Mouse (Mus musculus): ENCODE data around the gene Skil.

Gene Skil

DNA sequence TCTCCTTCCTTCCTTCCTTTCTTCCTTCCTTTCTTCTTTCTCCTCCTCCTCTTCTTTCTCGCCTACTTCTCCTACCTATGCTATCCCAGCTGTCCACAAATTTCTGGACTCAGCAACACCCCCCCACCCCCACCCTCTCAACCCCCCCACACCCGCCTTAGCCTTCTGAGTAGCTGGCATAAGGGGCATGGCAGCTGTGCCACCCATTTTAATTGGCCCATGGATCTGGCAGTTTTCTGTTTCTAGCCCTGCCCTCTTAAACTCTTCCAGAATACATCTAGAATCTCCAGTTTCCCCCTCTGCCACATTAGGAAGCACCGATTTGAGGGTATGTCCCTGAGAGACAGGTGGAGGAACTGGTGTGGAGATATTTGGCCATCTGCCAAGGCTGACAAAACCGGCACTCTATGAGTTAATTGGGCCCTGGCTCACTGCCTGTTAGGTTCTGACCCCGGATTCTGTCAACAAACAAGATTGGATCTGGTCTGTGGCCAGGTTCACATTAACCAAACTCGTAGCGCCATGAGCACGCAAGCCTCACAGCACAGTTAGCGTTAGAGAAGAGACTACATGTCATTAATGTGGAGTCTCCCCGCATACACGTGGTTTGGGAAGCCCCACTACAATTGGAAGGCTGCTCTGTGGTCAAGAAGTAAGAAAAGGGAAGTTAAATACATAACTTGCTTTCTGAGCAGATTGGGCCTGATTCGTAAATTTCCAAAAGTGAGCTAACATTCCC, 11.2 kb upstream of the Skil start:
- no peak for DNase-seq (ENCODE audit: extremely low spot score)

DNA sequence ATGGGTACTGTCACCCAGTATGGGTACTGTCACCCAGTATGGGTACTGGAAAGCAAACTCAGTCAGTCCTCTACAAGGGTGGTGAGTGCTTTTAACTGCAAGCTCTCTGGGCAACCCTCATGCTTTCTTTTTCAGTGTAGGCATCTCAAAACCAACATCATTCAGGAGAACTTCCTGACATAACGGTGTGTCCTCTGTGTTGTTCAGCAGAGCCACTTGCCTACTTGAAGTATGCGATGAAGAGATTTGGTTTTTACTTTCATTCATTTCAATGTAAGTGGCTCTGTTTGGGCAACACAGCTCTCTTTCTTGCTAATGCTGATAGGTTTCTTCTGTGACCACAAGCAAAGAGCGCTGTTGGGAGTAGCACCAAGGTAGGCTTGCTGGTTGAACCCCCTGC, 9.9 kb upstream of the Skil start:
- DNase-seq (ENCODE audit: extremely low spot score): no peak

DNA sequence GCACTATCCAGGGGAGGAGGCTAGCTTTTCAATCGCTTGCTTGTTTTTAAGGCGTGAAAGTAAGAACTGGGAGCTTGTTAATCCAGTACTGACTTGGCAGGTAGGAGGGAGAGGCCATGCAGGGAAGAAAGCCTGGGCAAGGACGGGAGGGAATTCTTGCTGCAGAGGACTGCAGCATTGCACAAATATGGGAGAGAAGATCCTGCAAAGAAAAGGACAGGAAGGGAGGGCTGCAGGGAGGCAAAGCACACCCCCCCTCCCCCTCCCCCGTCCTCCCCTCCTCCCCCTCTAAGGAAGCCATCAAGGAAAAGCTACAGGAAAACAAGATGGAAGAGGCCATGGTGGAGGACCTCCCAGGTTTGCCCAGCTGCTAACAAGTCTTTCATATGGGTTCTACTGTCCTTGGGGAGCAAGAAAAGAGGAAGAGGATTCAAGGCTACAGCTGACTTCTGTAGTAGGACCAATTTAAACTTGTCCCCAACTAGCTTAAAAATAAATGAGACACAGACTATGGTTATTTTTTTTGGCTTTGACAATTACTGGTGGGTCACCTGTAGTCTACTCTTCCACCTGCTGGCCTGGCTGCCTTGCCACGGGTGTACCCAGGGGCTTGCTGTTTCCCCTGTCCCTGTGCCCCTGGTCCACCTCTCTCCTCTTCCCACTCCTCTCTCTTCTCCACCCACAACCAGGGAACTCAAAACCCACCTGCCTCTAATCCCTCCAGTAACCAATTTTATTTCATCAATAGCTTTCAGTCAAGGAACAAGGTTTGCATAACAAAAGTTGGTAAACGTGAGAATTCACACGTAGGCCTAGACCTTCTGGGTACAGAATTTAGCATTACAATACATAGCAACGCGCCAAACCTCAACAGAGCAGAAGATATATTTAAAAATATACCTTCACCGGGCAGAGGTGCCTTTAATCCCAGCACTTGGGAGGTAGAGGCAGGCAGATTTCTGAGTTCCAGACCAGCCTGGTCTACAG, 5.8 kb upstream of the Skil start:
- DNase-seq (ENCODE audit: extremely low spot score): no peak

DNA sequence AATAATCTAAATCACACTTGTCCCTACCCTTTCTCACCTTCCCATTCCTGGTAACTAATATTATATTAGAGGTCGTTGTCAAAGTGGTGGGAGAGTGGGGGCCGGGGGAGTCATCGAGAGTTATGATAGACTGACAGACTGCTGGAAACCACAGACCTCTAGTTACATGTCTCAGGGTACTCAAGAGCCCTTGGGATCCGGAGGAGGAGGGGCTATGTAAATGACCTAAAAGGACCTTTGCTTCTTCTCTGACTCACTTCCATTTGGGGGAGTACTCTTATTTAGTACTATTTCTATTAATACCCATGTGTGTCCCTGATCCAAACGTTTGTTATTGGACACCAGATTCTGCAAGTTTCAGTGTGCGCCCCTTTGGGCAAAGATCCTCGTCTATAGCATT, 4.9 kb upstream of the Skil start:
- DNase-seq (ENCODE audit: extremely low spot score): no peak

DNA sequence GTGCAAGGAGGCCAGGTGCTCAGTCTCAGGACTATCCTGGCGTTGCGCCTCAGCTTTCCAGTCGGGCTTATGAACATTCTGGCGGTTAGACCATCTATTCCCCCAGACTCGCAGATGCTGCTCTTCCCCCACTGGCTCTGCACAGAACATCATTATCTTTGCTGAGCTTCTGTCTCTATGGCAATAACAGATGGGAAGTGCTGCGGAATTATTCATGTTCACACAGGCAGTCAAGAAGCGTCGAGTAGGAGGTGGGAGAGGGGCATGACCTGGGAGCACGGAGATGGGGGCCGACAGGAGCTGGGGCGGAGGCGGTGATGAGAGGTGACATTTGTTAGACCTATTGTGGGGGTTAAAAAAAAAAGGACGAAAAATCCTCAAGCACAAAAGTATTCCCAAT, 1.7 kb upstream of the Skil start:
- peak; percentile 77 for DNase-seq (ENCODE audit: extremely low spot score)

DNA sequence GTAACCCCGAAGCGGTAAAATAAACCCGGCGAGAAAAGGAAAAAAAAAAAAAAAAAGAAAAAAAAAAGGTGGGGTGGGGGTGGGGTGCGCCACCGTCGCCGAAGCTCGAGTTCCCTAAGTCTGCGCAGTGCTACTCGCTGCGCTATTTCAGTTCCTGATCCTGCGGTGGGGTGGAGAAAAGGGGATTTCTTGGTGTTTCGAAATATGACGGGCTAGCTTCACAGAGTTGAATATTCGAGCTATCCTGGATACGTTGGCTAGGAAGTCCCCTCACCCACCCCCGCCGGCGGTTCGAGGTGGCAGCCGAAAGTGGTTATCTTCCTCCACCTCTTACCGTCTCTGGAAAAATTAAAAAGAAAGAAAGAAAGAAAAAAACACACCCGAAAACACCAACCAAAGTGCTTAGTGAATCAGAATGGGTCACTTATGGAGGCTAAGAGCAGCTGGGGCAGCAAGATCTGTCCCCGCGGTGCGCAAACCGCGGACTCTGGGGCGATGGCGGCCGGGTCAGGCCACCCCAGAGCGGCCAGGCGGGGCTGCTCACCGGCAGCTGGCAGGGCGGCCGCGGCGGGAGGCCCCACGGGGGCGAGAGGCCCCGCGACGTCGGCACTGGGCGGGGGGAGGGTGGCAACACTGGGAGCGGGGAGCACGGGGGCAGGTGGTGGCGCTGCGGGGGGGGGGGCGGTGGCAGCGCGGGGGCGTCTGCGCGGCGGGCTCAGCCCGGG, 1.1 kb upstream of the Skil start:
- peak; percentile 84 for DNase-seq (ENCODE audit: extremely low spot score)

DNA sequence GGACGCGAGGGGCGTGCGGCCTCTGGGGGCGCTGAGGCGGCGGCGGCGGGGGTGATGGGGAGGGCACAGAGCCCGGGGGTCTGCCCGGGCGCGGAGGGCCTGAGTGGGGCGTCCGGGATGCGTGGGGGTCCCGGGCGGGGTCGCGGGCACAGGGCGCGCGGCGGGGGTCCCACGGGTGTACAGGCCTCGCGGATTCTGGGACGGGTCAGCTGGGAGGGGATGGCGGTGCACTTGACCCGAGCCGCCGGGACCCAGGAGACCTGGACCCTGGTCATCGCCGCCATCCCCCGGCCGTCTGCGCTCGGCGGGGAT, 277 bp downstream of the Skil start:
- DNase-seq (ENCODE audit: extremely low spot score): no peak

DNA sequence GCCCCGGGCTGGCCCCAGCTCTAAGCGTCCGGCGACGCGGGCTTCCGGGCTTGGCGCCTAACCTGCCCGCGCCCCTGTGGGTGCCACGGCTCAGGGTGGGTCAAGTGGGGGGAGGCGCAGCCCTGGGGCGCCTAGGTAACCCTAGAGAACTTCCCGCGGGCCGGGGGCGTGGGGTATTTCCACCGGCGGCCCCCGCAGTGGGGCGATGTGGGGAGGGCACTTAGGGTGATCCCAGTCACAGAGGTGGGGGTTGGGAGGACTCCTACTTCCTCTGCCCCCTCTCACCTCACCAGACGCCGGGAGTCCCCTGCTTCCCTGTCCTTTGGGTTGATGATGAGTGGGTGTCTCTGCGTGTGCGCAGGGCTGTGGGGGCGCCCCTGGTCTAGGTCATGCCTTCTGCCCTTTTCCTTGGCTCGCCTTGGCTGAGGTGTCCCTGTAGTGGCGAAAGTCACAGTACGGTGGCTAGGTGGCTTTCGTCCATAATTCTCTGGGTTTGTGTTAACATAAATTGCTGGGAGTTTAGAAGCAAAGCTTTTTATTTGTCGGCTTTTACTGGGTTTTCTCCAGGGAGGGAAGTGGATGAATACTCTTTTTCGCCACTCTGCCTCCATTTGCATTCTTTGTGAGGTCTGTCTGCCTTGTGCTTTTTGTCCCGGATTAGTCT, 765 bp downstream of the Skil start:
- DNase-seq (ENCODE audit: extremely low spot score): peak; percentile 59

DNA sequence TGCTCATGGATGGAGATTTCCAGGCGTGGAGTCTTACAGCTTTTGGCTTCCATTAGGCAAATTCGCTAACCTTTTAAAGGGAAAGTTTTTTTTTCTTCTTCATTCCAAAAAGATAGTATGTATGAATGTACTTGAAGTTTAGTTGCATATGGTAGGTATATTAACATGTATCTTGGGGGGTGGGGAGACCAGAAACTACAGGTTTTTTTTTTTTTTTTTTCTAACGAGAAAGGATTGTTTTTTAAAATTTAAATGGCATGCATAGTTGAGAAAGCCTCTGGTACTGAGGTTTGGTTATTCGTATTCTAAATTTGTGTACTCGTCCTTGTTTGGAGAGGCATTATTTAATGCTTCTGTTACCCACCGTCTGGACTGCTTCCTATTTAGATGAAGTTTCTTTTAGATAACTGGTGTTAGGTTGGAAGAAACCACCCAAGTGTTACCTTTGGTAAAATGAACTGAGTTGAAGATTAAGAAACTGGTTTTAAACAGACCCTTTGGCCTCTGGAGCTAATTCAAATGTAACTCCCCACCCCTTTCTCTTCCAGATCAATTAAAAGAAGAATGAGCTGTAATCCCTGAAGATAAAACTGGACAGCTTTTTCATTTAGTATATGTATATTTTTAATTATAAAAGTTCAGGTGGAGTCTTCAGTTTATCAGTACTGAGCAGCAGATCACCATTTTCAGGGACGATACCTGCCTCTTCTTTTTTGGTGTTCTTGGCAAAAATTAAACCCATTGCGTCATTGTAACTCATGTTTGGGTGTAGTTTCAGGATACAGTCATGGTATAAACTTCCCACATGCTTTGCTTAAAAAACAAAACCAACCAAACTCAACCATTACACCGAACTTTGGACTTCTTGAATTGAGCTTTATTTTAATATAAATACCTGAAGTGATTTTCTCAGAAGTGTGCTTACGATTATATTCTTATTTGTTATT, 1.6 kb downstream of the Skil start:
- DNase-seq (ENCODE audit: extremely low spot score): no peak

DNA sequence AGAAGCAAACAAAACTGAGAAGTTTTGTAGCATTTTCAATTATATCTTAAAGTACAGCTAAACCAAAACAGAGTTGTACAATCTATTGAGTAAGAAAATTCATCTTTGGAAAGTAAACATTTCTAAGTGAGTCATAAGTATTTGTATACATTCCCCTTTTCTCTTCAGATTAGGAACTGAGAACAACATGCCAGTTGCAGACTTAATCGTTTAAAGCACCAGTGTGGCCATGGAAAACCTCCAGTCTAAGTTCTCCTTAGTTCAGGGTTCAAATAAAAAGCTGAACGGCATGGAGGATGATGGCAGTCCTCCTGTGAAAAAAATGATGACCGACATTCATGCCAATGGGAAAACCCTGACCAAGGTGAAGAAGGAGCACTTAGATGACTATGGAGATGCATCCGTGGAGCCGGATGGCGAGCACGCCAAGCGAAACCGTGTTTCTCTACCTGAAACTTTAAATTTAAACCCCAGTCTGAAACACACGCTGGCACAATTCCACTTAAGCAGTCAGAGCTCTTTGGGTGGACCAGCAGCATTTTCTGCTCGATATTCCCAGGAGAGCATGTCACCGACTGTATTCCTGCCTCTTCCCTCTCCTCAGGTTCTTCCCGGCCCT, 2.4 kb downstream of the Skil start:
- DNase-seq (ENCODE audit: extremely low spot score): no peak

DNA sequence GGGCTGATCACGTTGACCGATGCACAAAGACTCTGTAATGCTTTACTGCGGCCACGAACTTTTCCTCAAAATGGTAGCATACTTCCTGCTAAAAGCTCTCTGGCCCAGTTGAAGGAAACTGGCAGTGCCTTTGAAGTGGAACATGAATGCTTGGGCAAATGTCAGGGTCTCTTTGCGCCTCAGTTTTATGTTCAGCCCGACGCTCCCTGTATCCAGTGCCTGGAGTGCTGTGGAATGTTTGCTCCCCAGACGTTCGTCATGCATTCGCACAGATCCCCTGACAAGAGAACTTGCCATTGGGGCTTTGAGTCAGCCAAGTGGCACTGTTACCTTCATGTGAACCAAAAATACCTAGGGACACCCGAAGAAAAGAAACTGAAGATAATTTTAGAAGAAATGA, 3.1 kb downstream of the Skil start:
- DNase-seq (ENCODE audit: extremely low spot score): no peak

DNA sequence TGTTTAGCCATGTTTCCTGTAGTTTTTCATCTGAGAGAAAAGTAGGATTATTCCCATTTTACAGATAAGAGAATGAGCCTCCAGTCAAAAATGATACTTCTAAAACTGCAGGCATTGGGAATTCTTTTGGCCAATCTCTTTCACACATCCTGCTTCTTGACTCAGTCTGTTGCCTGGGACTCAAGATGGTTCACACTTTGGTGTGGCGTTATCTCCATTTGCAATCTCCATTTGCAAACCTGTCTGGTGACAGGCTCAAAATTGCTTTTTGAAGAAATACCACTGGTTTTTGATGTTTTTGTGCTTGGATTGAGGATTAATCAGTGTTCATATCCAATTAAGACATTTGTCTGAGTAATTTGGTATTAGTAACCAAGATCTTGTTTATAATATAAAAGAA, 3.7 kb downstream of the Skil start:
- DNase-seq (ENCODE audit: extremely low spot score): no peak

DNA sequence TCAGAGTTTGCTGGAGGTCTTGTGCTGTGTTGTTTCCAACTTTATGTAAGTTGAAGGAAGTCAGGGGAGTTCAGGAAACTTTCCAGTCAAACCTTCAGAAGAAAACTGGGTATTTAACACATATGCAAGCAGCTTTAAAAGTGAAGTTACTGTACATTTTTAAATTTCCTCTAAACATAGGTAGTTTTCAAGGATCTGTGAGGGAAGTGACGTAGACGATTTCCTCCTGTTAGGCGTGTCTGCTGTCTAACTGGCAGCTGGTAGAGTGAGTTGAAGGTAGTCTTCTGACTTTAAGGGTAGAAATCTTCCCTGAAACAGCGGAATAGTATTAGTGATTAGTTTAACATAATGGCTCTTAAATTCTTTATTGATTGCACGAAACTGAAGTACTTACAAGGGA, 5.2 kb downstream of the Skil start:
- no peak for DNase-seq (ENCODE audit: extremely low spot score)

DNA sequence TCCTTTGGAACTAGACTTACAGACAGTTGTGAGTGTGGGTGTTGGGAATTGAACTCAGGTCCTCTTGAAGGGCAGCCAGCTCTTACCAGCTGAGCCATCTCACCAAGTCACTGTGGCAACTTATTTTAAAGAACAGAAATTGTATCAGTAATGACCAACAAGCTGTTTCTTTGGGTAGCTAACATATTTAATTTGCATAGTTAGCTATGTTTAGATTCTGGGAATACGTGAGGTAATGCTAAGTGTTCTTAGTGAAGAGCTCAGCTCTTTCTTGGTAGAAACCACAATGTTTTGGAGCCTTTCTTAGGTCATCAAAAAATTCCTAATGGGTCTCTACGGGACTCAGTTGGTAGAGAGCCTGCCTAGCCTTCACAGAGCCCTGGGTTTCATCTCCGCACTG, 5.9 kb downstream of the Skil start:
- DNase-seq (ENCODE audit: extremely low spot score): no peak

DNA sequence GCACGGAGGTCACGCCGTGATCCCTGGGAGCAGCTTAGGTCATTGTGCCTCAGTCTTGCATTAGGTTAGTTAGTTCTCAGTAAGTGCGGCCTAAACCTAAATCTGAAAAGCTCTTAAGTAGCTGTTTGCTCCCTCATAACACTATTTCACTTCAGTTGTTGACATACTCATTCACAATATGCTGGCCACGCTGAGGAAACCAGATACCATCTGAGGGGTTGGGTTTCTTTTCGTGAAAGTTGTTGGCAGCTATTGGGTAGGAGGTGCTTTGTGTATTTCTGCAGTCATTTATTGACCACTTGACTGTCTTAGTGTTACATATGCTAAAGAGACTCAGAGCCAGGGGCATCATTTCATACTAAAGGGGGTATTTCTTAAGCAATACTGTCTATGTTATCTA, 10.1 kb downstream of the Skil start:
- no peak for DNase-seq (ENCODE audit: extremely low spot score)

DNA sequence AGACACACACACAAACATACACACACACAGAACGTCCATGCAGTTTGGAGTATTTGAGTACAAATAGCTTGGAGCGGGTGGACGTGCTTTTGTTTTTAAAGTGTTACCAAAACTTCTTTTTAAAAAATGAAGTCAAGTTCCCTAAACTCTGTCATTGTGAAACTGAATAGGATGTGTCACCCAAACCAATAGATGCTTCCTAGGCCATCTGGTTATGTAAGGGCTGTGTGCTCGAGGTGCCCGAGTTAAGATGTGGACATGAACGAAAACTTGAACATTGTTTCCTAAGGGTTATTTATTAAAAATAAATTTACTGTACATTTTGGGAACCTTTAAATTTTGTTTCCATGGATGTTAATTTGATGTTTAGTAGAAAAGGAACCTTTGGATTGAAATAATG, 11.7 kb downstream of the Skil start:
- no peak for DNase-seq (ENCODE audit: extremely low spot score)

DNA sequence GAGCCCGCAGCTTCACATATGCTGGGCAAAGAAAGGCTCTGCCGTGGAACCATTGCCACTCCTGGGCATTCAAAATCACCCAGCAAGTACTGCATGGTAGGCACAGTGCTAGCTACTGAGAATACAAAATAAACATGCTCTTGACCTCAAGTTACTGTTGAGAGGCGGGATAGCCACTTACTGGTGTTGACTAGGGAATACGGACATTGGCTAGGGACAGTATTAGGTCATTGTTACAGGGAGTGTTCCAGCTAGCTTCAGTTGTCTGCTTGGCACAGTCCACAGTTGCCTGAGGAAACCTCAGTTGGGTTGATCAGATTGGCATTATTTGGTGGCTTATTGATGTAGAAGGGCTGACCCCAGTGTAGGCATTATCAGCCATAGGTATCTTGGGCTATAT, 12.8 kb downstream of the Skil start:
- DNase-seq (ENCODE audit: extremely low spot score): no peak

DNA sequence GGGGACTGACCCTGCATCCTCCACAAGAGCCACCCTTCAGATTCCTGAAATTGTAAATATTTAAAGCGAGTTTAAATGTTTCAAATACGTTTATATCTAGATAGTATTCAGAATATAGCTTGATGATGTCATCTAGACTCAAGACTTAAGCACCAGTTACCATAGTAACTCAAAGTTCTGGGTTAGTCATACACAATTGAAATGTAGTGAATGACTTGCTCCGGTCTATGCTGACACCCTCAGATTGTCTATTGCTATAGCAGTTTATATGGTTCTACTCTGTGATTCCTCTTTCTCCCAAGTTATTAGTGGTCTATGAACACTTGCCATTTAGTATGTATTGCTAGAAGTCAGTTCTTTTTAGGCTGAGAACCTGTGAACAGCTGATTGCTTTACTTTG, 14.2 kb downstream of the Skil start:
- DNase-seq (ENCODE audit: extremely low spot score): no peak

DNA sequence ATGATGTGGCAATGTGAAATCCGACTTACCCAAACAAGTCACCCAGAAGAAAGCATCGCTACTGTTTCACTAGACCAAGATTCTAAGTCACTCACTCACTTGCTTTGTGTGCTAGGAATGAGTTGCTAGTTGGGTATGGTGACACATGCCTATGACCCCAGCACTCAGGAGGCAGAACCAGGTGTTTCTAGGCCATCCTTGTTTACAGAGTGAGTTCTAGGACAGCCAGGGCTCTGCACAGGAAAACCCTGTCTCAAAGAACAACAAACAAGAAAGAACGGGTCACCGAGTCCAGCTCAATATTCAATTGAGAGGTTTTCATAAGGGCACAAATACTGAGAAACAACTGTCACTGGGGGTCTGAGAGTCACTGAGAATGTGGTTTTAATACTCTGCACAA, 28.2 kb downstream of the Skil start:
- DNase-seq (ENCODE audit: extremely low spot score): no peak

DNA sequence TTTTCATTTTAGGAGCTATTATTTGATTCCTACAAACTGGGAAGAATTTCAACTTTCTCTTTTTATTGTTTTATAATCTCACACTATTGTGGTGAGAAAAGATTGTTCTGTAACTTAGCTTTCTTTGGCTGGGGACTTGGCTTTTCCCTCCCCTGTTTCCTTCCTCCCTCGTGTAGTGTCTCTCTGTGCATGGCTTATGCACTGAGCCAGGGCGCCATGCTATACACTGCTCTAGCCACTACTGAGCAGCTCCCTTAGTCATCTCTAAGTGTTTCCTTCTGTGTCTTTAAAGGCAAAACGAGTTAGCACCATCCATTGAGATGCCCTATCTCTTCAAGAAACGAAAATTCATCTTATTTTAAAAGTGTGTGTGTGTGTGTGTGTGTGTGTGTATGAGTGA, 31.4 kb downstream of the Skil start:
- no peak for DNase-seq (ENCODE audit: extremely low spot score)

DNA sequence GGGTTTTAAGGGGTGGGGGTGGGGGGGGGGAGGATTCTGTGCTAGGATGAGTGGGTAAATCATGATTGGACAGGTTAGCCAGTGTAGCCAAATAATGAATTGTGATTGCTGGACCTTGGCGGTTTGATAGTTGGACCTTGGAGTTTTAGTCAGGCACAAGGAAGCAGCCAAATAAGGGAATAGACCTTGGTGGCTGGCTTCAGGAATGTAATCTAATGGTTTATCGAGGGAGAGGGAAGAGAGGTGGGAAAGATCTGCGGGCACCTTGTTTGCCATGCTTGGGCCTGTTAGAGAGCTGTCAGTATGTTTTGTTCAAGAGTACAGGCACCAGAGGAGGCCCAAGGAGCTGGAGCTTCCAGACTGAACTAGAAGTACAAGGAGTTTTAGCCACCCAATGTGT, 32.0 kb downstream of the Skil start:
- DNase-seq (ENCODE audit: extremely low spot score): no peak

Data from embryo, embryonic 9.5 days (tissue).